In the genomic region with DNA sequence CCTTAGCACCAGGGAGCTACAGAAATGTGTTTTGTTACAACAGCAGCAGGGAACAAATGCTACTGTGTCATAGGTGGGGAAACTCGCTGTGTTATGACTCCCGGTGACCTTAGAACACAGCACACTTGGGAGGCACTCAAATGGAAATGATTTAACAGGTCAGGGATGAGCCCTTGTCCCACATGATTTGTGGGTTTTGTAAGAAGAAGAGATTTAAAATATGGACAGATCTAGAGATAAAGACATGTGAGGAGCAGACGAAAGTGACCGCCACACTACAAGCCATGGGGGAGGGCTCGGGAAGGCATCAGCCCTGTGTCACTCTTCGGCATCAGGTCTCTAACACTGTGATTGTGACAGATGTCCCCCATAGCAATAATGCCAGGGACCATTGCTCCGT, we compare ENCODE assay signal across 16 mouse cellular contexts.
"Had no signal": no experiment of that assay in that cellular context is flagged by ENCODE, and none has a peak within 500 bp of the region (broad histone marks: within the 10 kb centered on the region; RNA-seq: fewer than 3 reads in every experiment).

No protein-coding gene starts in this region.

- H3K4me1 ChIP-seq: limb, embryonic 15.5 days; liver, embryonic 12.5 days; stomach, embryonic 15.5 days had no signal

- H3K9ac ChIP-seq: limb, embryonic 15.5 days; liver, embryonic 12.5 days; lung, embryonic 14.5 days; midbrain, embryonic 15.5 days; neural tube, embryonic 13.5 days; stomach, embryonic 15.5 days had no signal

- H3K36me3 ChIP-seq: limb, embryonic 15.5 days; liver, embryonic 12.5 days; midbrain, embryonic 15.5 days; neural tube, embryonic 13.5 days; stomach, embryonic 15.5 days had no signal

- DNase-seq: kidney, adult 18-20 months; kidney, postnatal 25 days; layer of hippocampus, adult 9-11 months; layer of hippocampus, postnatal 36 days; lung, embryonic 14.5 days; lung, postnatal 10 days; lung, postnatal 4 days; right cerebral cortex, postnatal 14 days; thymus, adult 2 months; thymus, postnatal 36 days had no signal

- H3K27me3 ChIP-seq: limb, embryonic 15.5 days; liver, embryonic 12.5 days; midbrain, embryonic 15.5 days; neural tube, embryonic 13.5 days; stomach, embryonic 15.5 days had no signal

- H3K4me2 ChIP-seq: limb, embryonic 15.5 days; liver, embryonic 12.5 days; lung, embryonic 14.5 days; midbrain, embryonic 11.5 days; midbrain, embryonic 15.5 days; neural tube, embryonic 13.5 days; stomach, embryonic 15.5 days had no signal

- H3K4me3 ChIP-seq: limb, embryonic 15.5 days; liver, embryonic 12.5 days; midbrain, embryonic 15.5 days; neural tube, embryonic 13.5 days; stomach, embryonic 15.5 days had no signal

- ATAC-seq: liver, embryonic 12.5 days; midbrain, embryonic 15.5 days had no signal

- H3K27ac ChIP-seq: limb, embryonic 15.5 days; liver, embryonic 12.5 days; midbrain, embryonic 15.5 days; neural tube, embryonic 13.5 days; stomach, embryonic 15.5 days had no signal

- H3K9me3 ChIP-seq: limb, embryonic 15.5 days; liver, embryonic 12.5 days; midbrain, embryonic 15.5 days; neural tube, embryonic 13.5 days; stomach, embryonic 15.5 days had no signal
